22 mouse cellular contexts compared by ENCODE assay signal in genomic region chr8:94087964-94088363, GRCm38 (mm10). TPM values are rescaled to one million over a fixed set of nuclear protein-coding genes. Genes with fewer than 3 reads are reported as not detected.
"Had no signal": no experiment of that assay in that cellular context is flagged by ENCODE, and none has a peak within 500 bp of the region (broad histone marks: within the 10 kb centered on the region; RNA-seq: fewer than 3 reads in every experiment).

No protein-coding gene starts in this region.

- H3K9me3 ChIP-seq: neural tube, embryonic 13.5 days; neural tube, embryonic 15.5 days; stomach, embryonic 15.5 days had no signal

- H3K4me2 ChIP-seq: neural tube, embryonic 13.5 days; neural tube, embryonic 15.5 days; stomach, embryonic 15.5 days had no signal

- H3K27me3 ChIP-seq: neural tube, embryonic 13.5 days; neural tube, embryonic 15.5 days; stomach, embryonic 15.5 days had no signal

- H3K36me3 ChIP-seq: stomach, embryonic 15.5 days had no signal

- H3K27ac ChIP-seq: neural tube, embryonic 13.5 days; neural tube, embryonic 15.5 days; stomach, embryonic 15.5 days; stomach, postnatal 0 days had no signal

- H3K4me1 ChIP-seq: neural tube, embryonic 13.5 days; neural tube, embryonic 15.5 days; stomach, embryonic 15.5 days had no signal

- DNase-seq: retina, postnatal 1 day; right cerebral cortex, adult 18-20 months; right cerebral cortex, postnatal 14 days; right cerebral cortex, postnatal 25 days; right cerebral cortex, postnatal 4 days; spleen, adult 18-20 months; thymus, adult 18-20 months; thymus, adult 2 months; thymus, postnatal 14 days; thymus, postnatal 25 days; thymus, postnatal 36 days; thymus, postnatal 4 days had no signal

- H3K4me3 ChIP-seq: neural tube, embryonic 13.5 days; neural tube, embryonic 15.5 days; stomach, embryonic 15.5 days had no signal

RNA-seq across cellular contexts. Expression of gene Mt4, which starts 49.0 kb away (rescaled TPM):
- polyA plus RNA-seq: neural tube, embryonic 13.5 days; neural tube, embryonic 14.5 days; neural tube, embryonic 15.5 days; small intestine, adult 2 months; spleen, adult 2 months; stomach, embryonic 14.5 days; testis, adult 2 months; urinary bladder, adult 2 months had no signal
